Mouse (Mus musculus) kidney, embryonic 14.5 days (tissue): ENCODE results near the gene Zxdc. TPM values are rescaled to one million over a fixed set of nuclear protein-coding genes. Genes with fewer than 3 reads are reported as not detected.

Source experiments
- ATAC-seq: fragments of 200-750 bp; cut with Nextera tagmentation; 2 replicates; pipeline ENCODE4 v1.8.0; 2017; ENCODE audit warnings: moderate number of reproducible peaks, mild to moderate bottlenecking, moderate TSS enrichment, moderate library complexity; ENCODE audit not compliant: low FRiP score, low TSS enrichment
- H3K27ac ChIP-seq: fragments of 300-500 bp; sonication (generic); 2 replicates; pipeline ENCODE4 v1.5.1; 2014; ENCODE audit warnings: low read depth, mild to moderate bottlenecking, low read length, moderate library complexity, mixed read lengths
- H3K27me3 ChIP-seq: fragments of 300-500 bp; sonication (generic); 2 replicates; pipeline ENCODE4 v1.6.1; 2014; ENCODE audit warnings: mild to moderate bottlenecking, low read length; ENCODE audit not compliant: control insufficient read depth, insufficient read depth
- H3K36me3 ChIP-seq: fragments of 300-500 bp; sonication (generic); 2 replicates; pipeline ENCODE4 v1.6.1; 2014; ENCODE audit warnings: low read length, mixed read lengths; ENCODE audit not compliant: control insufficient read depth, insufficient read depth
- H3K4me1 ChIP-seq: fragments of 300-500 bp; sonication (generic); 2 replicates; pipeline ENCODE4 v1.6.1; 2014; ENCODE audit warnings: low read length, mixed read lengths; ENCODE audit not compliant: control insufficient read depth, insufficient read depth
- H3K4me2 ChIP-seq: fragments of 300-500 bp; sonication (generic); replicated peaks from 2 replicates; pipeline ENCODE4 v1.6.1; 2014; ENCODE audit warnings: low read depth, mild to moderate bottlenecking, low read length
- H3K4me3 ChIP-seq: fragments of 300-500 bp; sonication (generic); 2 replicates; pipeline ENCODE4 v1.5.1; 2014; ENCODE audit warnings: mild to moderate bottlenecking, low read length
- H3K9ac ChIP-seq: fragments of 300-500 bp; sonication (generic); 2 replicates; pipeline ENCODE4 v1.6.1; 2014; ENCODE audit warnings: low read depth, mild to moderate bottlenecking, low read length, moderate library complexity
- H3K9me3 ChIP-seq: fragments of 300-500 bp; sonication (generic); 2 replicates; pipeline ENCODE4 v1.6.1; 2016; ENCODE audit warnings: low read length; ENCODE audit not compliant: control insufficient read depth
- polyA plus RNA-seq: library from polyadenylated mRNA; unstranded; fragments of >200 nt; fragmentation: Nextera tagmentation; extraction: Ambion mirVana; gene quantifications from 2 replicates; pipeline ENCODE4 v1.2.1, GENCODE M21; 2014

Gene Zxdc
- polyA plus RNA-seq, 1 experiment from 2014 or later: 12.9 TPM

DNA sequence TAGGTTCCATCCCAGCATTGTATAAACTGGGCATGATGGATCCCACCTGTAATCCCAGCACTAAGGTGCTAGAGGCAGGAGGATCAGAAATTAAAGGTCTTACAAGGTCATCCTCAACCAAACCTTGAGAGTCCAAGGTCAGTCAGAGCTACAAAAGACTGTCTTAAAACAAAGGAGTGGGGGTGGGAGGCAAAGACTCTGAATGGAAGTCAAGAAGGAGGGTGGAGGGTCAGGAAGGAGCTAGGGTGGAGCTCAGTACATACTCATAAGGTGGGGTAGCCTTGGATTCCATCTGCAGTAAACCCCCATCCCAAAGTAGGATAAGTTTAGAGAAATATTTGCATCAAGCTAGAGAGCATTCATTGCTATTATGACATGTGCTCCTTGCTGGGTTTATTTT lies 83.3 kb downstream of the Zxdc start:
- no peak overlapping the region for H3K4me3 ChIP-seq
- H3K36me3 ChIP-seq: no peaks in the 10 kb centered on the region
- no peak overlapping the region for H3K9ac ChIP-seq
- no peaks in the 10 kb centered on the region for H3K4me1 ChIP-seq
- no peaks in the 10 kb centered on the region for H3K9me3 ChIP-seq
- no peak for ATAC-seq
- H3K27me3 ChIP-seq: no peaks in the 10 kb centered on the region
- no peak overlapping the region for H3K4me2 ChIP-seq
- H3K27ac ChIP-seq: no peak overlapping the region

Other genes with a start within 250 kb of the Zxdc start
- not detected in 2 replicates for gene Vmn1r51, start 246.9 kb upstream of the Zxdc start, polyA plus RNA-seq
- gene Vmn1r52, start 194.7 kb upstream of the Zxdc start, polyA plus RNA-seq: not detected in 2 replicates
- gene V1ra8, start 166.7 kb upstream of the Zxdc start, polyA plus RNA-seq: not detected in 2 replicates
- gene Vmn1r53, start 145.1 kb upstream of the Zxdc start, polyA plus RNA-seq: not detected in 2 replicates
- not detected in 2 replicates for gene Vmn1r54, start 123.2 kb upstream of the Zxdc start, polyA plus RNA-seq
- gene BC048671, start 68.3 kb upstream of the Zxdc start, polyA plus RNA-seq: not detected in 2 replicates
- 4.1 and 4.8 TPM in 2 replicates for gene Chst13, start 44.3 kb upstream of the Zxdc start, polyA plus RNA-seq
- 0.05 TPM in 1 of 2 replicates, not detected in the other for gene Uroc1, start 36.2 kb upstream of the Zxdc start, polyA plus RNA-seq
- 0.53 and 0.91 TPM in 2 replicates for gene Cfap100, start 59.3 kb downstream of the Zxdc start, polyA plus RNA-seq
- 5.3 and 9.3 TPM in 2 replicates for gene Klf15, start 93.1 kb downstream of the Zxdc start, polyA plus RNA-seq
- gene Aldh1l1, start 116.9 kb downstream of the Zxdc start, polyA plus RNA-seq: 1.4 and 2.9 TPM in 2 replicates
- gene Slc41a3, start 235.2 kb downstream of the Zxdc start, polyA plus RNA-seq: 4.2 and 7.2 TPM in 2 replicates